Mouse (Mus musculus) yolk sac, embryonic 10.5 days (tissue): ENCODE data around the gene Ralgapa2.
A peak's percentile ranks its signal among the peaks of the same experiment; 100 is the strongest.

ENCODE experiments used
- DNase-seq: peaks from one replicate; pipeline ENCODE4 v3.0.0-alpha.2; 2017; ENCODE audit warnings: low spot score

Gene Ralgapa2

DNA sequence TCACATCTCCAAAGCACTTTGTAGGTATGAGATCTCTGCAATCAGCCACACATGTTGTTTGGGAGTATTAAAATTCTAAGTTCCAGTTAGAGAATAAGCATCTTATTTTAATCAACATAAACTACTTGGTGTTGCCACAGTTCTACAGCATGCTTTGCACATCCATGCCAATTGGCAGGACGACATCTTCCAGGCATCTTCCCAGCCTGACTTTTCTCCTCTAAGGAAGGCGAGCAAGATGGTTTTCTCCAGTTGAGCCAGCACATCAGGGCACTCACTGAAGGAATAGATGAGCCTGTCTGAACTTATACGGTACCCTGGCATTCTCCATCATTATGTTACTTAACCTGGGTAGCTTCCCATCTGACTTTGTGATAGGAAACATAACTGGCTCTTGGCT, 83.4 kb downstream of the Ralgapa2 start:
- no peak for DNase-seq

DNA sequence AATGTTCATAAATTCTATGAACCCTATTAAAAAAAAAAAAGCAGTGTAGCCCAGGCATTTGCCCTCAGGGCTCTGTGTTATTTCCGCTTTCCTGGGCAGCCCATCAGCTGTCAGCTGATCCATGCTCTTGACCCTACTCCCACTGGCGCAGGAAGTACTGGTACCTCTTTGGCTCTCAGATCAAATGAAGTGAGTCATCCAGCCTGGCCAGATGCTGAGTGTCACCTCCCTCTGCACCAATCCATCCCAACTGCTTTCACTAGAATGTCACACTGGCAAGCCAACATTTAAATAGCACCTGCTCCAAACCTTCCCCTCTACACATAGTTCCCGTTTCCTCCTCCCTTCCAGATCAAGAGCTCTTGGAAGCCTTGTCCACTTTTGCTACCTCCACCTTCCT, 84.8 kb downstream of the Ralgapa2 start:
- DNase-seq, result no peak

DNA sequence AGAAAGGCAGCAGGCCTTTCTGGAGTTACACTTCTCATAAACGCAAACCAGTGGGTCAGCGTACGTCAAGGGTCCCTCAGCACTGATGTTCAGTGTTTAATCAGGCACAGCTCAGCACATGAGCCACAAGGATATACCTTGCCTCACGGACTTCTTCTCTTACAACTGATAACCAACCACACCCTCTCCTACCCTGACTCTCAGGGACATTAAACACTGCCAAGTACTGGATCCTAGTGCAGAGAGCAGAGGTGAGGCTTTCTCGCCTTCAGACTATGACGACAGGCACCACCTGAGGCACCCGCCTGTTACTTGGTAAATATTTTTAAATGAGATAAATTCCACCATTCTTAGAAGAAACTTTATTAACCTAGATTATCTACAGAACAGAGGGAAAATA, 85.8 kb downstream of the Ralgapa2 start:
- DNase-seq, result no peak

DNA sequence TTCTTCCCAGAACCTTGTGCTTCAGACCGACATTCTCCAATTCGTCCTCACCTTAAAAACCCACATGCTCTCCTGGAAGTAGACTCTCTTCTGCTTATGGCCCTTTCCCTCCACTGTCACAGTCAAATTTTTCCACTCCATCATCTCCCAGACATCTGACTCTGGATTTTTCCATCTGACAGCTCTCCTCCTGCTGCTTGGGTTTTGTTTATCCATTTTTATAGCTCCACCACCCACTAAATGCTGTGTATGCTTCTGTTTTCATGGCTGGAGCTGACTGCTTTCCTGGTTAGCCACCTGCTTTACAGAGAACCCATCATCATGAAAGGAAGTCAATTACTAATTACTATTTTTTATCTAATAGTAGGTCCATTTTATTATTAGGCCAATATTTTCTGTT, 86.9 kb downstream of the Ralgapa2 start:
- DNase-seq, result no peak

DNA sequence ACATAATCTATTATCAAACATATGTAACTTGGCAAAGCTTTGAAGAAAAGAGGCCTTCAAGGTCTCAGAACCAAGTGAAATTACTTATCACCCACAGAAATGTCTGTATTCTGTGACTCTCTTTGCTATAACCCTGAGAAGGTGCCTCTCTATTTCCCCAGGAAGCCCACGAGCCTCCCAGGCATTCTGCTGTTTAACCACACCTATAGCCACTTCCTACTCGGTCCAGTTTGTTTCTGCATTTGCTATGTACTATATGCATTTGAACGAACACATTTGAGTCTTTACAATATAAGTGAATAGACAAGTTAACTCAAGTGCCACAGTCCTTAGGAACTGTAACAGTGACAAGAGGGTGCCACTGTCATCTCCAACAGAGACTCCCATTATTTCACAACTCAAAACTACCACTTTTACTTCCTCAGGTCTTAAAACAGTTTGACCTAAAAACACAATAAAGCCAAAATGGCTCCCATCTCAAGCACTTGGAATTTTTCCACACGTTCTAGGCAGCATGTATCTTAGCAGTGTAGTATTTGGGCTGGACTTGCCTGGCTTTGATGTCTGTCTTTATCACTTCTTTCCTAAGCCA, 88.3 kb downstream of the Ralgapa2 start:
- DNase-seq, result no peak

DNA sequence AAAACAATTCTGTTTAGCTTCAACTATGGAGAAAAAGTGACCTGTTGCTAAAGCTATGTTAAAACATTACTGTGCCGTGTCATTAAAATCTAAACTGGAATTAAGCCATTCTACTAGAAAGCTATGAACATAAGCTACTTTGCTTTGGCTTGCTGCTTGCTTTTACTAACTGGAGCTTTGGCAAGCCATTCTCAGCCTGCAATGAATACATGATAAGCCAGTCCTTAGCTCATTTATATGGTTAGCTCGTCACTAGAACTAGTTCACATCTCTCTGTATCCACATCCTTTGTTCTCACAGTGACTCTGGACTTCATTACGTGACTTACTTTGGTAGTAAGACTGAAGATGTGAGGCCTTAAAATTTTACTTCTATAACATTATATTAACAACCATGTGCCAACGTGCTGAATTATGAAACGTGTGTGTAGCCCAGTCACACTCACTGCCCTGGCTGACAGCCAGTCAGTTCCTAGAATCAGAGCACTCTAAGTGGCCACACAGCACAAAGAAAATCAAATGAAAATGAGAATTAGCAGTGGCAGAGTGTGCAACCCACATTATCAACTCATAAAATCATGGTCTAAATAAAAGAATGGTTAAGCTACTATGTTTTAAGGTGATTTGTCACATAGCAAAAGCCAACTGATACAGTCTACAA, 89.0 kb downstream of the Ralgapa2 start:
- DNase-seq, result no peak

DNA sequence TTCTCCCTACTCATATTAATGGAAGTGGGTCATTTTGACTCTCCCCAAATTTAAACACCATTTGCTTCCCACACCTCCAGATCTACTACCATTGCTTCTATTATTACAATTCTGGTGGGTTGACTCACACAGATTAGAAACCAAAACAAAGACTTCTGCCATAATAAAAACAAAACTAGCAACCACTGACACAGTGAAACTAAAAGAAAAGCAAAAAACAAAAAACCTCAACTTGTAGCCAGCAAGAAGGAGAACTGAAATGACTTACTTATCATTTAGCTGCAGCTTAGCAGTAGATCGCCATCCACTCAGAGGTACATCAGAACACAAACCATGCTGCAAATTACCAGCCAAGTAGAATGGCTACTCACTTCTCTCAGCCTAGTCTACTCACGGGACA, 95.9 kb downstream of the Ralgapa2 start:
- no peak for DNase-seq

DNA sequence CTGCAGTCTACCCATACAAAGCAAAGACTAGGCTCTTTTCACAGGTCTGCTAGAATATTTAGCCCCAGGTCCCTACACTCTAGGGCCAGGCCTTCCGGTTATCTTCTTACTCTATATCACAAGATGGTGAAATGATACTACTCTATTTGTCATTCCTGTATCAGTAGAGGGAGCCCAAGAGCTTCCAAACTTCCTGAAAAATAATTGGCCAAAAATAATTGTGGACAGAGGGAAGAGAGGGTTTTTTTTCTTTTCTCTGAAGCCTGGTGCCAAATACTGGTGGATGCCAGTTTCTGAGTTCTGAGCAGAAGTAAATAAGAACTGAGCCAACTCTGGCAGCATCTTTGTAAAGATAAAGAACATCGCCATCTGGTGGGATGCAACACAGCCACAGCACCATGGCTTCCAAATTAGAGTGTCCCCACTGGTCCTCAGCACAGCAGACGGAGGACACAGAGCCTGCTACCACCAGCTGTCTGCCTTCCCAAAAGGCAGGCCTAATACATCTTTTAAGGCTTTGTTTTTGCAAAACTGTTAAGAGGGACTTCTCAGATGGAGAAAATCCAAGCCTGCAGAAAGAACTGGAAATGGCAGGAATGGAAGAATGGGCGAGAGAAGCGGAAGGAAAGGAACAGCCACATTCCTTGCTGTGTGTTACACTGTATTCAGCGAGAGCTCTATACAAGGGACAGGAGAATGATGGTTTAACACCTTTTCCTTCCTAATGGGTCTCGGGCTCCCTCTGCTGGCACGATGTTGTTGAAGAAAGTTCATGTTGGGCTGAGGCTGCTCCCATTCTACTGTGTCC, 97.5 kb downstream of the Ralgapa2 start:
- peak; percentile 28 for DNase-seq

DNA sequence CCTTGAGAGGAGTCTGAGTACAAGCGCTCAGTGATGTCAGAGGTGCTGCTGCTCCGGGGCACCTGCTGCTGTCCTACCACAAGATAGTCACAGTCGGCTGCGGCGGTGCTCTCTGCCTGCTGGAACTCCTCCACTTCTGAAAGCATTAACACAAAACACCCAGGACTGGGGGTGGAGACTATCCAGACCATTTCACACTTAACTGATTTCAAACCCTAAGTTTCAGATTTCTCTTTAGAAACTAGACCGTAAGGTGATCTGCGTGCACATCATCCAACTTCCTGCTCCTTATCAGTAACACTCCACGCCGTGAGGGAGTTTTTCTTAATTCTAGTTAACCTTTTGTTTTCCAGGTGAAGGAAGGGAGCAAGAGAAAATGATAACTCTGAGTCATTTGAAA, 99.4 kb downstream of the Ralgapa2 start:
- no peak for DNase-seq

DNA sequence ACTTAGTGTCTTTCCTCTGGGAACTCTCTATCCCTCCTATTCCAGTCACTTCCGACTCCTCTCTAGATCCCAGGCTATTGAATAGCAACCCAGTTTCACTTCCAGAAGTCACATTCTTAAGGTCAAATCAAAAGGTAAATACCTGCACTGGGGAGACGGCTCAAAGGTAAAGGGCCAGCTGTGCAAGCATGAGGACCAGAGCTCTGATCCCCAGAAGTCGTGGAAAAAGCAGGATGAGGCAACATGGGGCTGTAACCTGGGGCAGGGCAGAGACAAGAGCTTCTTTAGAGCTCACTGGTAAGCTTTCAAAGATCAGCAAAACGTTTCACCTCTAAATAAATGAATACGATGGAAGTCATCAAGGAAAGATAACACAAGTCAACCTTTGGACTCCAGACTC, 100.2 kb downstream of the Ralgapa2 start:
- peak; percentile 52 for DNase-seq

DNA sequence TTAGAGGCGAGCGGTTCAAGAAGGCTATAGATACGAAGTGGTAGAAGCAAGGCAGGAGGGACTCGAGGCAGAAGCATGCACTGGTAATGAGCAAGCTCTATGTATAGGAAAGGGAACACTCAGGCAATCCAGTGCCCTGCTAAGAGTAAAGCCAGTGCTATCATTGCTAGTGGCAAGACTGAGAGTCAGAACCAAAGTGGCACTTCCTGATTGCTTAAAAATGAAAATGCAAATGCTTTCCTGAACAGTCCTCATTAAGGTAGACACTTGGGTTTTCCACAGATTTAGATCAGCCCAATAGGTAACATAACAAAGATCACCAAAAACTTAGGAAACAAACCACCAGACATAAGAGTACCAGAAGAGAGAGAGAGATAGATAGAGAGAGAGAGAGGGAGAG, 105.1 kb downstream of the Ralgapa2 start:
- no peak for DNase-seq

DNA sequence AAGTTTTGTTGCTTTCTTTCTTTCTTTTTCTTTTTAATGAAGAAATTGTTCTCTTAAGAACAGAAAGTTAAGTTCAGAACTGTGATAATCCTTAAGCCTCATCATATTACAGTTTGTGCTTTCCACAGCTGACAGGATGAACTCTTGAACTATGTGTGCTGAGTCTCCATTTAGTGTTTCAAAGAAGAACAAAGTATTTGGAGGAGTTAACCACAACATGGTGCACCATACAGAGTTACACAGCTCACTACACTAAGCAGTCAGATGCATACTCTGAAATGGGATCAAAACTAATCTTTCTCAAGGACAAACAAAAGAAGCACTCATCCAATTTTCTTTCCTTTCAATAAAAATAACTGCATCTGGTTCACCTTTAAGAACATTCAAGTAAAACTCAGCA, 110.6 kb downstream of the Ralgapa2 start:
- DNase-seq, result no peak

DNA sequence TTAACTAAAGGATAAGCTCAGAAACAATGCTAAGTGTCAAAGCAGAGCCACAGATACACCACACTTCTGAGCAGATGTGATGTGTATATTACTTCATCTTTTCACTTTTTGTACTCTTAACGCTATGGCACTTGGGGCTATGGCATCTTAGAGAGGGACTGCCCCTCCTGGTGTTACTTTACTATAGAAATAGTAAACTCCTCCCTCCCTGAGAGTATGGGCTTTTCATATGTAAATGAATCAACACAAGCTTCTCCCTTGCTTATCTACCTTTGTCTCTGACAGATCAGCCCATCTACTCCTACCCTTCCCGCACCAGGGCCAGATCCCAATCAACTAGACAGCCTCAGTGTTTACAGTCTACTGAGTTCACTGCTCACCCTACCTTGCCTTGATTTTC, 111.4 kb downstream of the Ralgapa2 start:
- no peak for DNase-seq

DNA sequence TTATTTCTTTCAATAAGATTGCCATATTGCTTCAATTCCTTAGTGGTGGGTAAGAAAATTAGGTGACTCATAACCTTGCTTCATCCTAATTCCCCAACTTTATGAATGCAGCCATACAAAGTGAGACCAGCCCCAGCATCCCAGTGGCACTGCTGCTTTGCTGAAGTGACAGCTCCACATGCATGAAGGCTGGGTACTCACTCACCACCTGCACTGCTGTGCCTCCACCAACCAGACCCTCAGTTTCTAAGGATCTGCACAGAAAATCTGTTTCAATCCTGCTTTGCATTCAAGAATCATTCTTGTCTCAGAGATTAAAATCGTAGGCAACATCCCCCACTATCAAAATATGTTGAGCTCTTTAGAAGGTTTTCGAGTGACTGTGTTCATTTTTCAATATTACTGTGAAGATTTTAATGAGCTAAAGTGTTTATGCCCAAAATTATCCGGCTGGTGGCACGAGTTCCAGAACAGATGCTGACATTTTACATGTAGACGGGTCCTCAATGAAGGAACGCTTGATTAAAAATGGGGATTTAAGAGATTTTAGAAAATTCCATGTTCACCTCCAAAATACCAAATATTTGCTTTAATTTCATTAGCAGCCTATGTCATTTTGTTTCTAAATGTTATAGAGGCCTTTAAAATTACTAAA, 113.8 kb downstream of the Ralgapa2 start:
- no peak for DNase-seq

DNA sequence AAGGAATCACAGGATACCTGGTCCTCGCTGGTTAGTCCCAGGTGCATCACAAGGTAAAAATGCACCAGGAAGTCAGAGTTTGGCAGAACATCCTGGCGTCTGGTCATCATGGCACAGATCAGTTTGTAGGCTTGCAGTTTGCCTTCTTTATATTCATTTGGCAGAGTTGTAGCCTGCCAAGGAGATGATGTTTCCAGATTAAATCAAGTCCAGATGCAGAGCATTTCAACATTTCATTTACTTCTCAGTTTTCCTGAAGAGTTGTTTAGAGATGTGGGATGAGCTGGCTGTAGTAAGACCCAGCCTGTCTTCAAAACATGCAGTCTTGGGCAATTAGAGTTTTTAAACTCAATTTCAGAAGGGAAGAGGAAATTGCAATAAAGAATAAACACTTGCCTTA, 124.9 kb downstream of the Ralgapa2 start:
- no peak for DNase-seq

DNA sequence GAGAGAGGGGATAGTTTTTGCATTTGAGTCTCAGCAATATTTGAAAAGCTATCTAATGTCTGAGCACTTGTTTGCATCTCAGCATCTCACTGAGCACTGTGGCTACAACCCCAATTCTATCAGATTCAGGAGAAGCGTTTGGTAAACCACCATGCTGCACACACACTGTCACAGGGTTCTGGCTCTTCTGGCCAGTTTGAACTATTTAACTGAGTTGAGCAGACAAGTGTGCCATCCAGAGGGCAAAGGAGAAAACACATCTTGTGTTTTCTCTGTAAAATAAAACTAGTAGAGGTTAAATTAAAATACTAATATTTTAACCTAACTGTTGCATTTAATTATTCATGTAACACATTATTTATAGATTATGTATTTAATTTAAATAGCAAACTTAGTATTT, 127.6 kb downstream of the Ralgapa2 start:
- DNase-seq, result no peak

DNA sequence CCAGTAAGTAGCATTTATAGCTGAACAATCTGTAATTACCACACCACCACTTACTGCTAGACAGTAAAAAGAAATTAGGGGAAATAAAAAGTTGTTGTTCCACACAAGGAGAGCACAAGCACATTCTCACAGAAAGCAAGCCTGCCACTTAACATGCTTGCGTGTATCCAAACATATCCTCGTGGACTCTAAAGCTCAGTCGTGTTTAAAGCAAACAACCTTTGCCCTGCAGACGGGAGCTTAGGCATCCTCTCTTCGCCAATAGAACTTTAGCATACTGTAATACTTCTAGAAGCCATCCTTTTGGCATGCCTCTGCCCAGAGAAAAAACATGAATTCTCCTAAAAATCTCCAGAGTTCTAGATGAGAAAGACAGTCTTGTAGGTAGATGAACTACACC, 135.9 kb downstream of the Ralgapa2 start:
- DNase-seq, result no peak

DNA sequence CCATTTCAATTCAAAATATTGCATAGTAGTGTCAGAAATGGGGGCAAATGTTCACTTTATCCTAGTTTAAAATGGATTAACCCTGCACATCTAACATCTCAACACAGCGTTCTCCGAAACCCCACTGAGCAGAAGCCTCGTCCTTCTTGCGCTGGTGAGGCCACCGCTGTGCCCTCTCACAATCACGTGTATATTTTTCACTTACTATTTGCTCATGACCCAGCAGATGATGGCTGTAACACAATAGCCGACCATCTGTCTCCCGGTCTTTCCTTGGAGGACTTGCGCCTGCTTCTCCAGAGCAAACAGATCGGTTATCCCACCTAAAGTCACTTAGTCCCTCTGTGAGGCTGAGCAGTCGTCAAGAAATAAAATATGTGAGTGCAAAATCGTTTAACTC, 146.0 kb downstream of the Ralgapa2 start:
- DNase-seq, result no peak

DNA sequence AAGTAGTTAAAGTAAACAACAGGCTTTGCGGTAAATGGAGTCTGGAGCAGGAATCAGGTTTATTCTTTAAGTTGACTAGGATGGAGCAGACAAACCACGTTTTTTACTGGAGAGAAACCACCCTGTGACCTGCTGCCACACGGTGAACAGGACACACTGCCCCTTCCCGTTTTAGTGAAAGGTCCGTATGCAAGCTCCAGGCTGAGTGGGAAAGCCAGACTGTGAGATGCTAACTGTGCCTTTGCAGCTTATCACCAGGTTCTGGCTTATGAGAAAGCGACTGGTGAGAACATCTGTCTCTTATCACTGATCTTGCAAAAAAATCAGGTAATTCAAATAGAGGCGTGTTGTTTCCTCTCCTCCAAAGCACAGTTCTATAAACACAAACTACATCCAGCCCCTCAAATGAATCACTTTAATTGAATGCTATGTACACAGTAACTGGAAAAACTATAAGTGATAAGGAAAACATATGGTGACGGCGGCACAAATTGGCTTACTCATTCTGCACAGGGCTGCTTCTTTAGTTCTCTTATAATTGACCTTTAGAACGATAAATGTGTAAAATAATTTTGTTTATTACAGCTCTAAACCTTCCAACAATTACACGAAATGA, 146.7 kb downstream of the Ralgapa2 start:
- DNase-seq, result no peak

DNA sequence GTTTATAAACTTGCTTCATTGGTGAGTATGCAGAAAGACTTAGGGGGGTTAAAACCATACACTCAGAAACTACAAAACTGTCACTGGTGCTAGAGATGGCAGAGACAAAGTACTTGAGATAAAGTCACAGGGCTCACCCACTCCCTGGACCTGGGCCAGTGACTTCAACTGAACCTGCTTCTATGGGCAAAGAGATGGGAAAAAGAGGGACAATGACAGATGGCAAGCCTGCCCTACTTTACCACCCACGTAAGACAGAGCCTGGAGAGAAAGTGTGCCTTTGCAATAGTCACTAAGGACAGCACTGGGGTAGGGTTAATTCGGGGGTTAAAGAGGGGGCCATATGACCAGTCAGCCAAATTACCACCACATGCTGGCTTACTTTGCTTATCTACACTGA, 148.7 kb downstream of the Ralgapa2 start:
- no peak for DNase-seq

DNA sequence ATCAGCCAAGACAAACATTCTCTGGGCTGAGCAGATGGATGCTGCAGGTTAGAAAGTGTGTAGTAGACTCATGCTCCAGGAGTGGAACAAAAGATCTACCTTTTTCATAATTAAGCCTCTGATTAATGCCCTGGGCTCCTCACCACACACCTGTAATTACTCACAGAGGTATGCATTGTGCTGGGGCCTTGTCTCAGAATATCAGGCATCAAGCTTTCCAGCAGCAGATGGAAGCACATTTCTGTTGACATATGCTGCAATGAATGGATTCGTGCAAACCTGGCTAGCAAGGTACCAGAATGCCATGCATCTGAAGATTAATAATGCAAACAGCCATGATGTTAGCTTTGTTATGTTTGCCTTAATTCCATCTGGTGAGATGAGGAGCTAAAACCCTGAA, 149.2 kb downstream of the Ralgapa2 start:
- no peak for DNase-seq

DNA sequence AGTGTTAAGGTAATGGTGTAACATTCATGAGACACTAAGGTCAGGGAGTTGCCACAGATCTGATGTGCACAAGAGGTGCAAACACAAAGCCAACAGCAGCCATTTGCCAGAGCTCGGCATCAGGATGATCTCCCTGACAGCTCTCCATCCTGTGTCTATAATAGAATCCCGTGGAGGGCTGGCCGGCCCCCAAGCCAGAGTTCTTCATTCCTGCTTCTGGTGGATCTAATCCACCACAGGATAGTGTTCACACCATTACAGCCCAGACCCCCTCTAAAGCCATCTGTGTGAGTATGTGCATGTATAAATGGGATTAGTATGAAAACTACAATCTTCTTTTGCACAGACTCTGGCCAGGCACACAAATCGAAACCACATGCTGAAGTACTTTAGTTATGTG, 150.2 kb downstream of the Ralgapa2 start:
- no peak for DNase-seq

DNA sequence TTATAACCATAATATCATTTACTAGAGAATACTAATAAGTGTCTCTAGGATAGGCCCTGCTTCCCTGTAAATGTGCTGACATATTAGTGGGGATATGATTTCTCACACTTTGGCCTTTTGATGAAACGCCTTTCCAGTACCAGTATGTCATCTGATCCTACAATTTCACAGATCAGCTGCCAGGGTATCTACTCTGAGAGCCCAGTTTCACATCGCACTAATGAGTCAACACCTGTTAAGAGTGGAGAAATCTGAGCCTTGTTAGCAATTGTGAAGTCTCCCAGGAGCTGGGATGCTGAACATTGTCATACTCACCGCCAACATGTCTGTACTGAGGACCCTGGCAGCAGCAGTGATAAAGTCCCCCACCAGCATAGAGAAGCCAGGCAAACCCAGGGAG, 151.1 kb downstream of the Ralgapa2 start:
- DNase-seq, result no peak
